Mouse (Mus musculus) forebrain, embryonic 10.5 days (tissue): ENCODE data around the gene Ms4a15. TPM values are rescaled to one million over a fixed set of nuclear protein-coding genes. Genes with fewer than 3 reads are reported as not detected.
A peak's percentile ranks its signal among the peaks of the same experiment; 100 is the strongest.

ENCODE experiments used
- DNase-seq: peaks from one replicate; pipeline ENCODE4 v3.0.0-alpha.2; 2017; ENCODE audit warnings: low spot score; ENCODE audit errors: extremely low spot score
- H3K27ac ChIP-seq: fragments of 300-500 bp; sonication (generic); 2 replicates; pipeline ENCODE4 v1.5.1; 2016; ENCODE audit warnings: mild to moderate bottlenecking
- H3K27me3 ChIP-seq: fragments of 300-500 bp; sonication (generic); 2 replicates; pipeline ENCODE4 v1.6.1; 2016; ENCODE audit warnings: mild to moderate bottlenecking; ENCODE audit not compliant: poor library complexity, severe bottlenecking
- H3K36me3 ChIP-seq: fragments of 300-500 bp; sonication (generic); replicated peaks from 2 replicates; pipeline ENCODE4 v1.6.1; 2016; ENCODE audit warnings: mild to moderate bottlenecking, moderate library complexity
- H3K4me1 ChIP-seq: fragments of 300-500 bp; sonication (generic); 2 replicates; pipeline ENCODE4 v1.6.1; 2016
- H3K4me3 ChIP-seq: fragments of 300-500 bp; sonication (generic); 2 replicates; pipeline ENCODE4 v1.5.1; 2016; ENCODE audit warnings: mild to moderate bottlenecking, moderate library complexity
- H3K9me3 ChIP-seq: fragments of 300-500 bp; sonication (generic); 2 replicates; pipeline ENCODE4 v1.6.1; 2016; ENCODE audit warnings: mild to moderate bottlenecking, moderate library complexity
- WGBS: fragments of 180-500 bp; shearing (Covaris S2); methylation state at CpG from one replicate; pipeline ENCODE4 v1.1.7; 2016; 5-methylcytosine and 5-hydroxymethylcytosine counted together
- polyA plus RNA-seq: library from polyadenylated mRNA; unstranded; fragments of >200 nt; fragmentation: Nextera tagmentation; extraction: Ambion mirVana; gene quantifications from 2 replicates; pipeline ENCODE4 v1.2.1, GENCODE M21; 2016

Gene Ms4a15
- polyA plus RNA-seq, 1 experiment from 2014 or later: not detected

GRCm38 (mm10) chr19:10952021-10952939 is 40.8 kb downstream of the Ms4a15 start:
- Histone ChIP-seq H3K36me3 (no peaks in the 10 kb centered on the region), H3K4me1 (peaks cover 34% of the 10 kb centered on the region), H3K4me3 (no peak overlapping the region), H3K9me3 (no peaks in the 10 kb centered on the region), H3K27ac (peak overlapping the region; percentile 41; the same call in 1 of the 2 replicates), H3K27me3 (no peaks in the 10 kb centered on the region)
- WGBS: 76% methylated on average over 11 of the region's 11 CpGs
- peak; percentile 17 for DNase-seq

- Histone ChIP-seq H3K4me1 (peaks cover 46% of the 10 kb centered on the region), H3K9me3 (no peaks in the 10 kb centered on the region), H3K27me3 (no peaks in the 10 kb centered on the region), H3K36me3 (peaks cover 25% of the 10 kb centered on the region), H3K27ac (peak overlapping the region; percentile 82), H3K4me3 (peak overlapping the region; percentile 76)
- no peak for DNase-seq
- WGBS: 42% methylated on average over 9 of the region's 9 CpGs
Observed at GRCm38 (mm10) chr19:10949558-10949957, 43.5 kb downstream of the Ms4a15 start.

GRCm38 (mm10) chr19:10949112-10949511 is 43.9 kb downstream of the Ms4a15 start, which contains the start of gene Ccdc86:
Gene Ccdc86 (minus strand): TSS chr19:10949266.
- WGBS: under 1% methylated on average over 30 of the region's 30 CpGs
- peaks cover 46% of the 10 kb centered on the region for H3K4me1 ChIP-seq
- peak within 1 kb of the TSS; percentile 82 for H3K27ac ChIP-seq
- peak within 1 kb of the TSS; percentile 76 for H3K4me3 ChIP-seq
- peak; percentile 99 for DNase-seq
- H3K9me3 ChIP-seq: no peaks in the 10 kb centered on the region
- H3K27me3 ChIP-seq: no peaks in the 10 kb centered on the region
- peaks cover 30% of the 10 kb centered on the region for H3K36me3 ChIP-seq

- H3K36me3 ChIP-seq: peaks cover 37% of the 10 kb centered on the region
- H3K4me1 ChIP-seq: peaks cover 46% of the 10 kb centered on the region
- H3K4me3 ChIP-seq: peak overlapping the region; percentile 76
- no peaks in the 10 kb centered on the region for H3K27me3 ChIP-seq
- DNase-seq: no peak
- under 1% methylated on average over 20 of the region's 20 CpGs for WGBS
- H3K9me3 ChIP-seq: no peaks in the 10 kb centered on the region
- H3K27ac ChIP-seq: peak overlapping the region; percentile 82
Observed at GRCm38 (mm10) chr19:10948416-10948815, 44.6 kb downstream of the Ms4a15 start.

- Histone ChIP-seq H3K36me3 (peaks cover 49% of the 10 kb centered on the region), H3K27me3 (no peaks in the 10 kb centered on the region), H3K4me3 (peak overlapping the region; percentile 76), H3K4me1 (peaks cover 42% of the 10 kb centered on the region), H3K9me3 (no peaks in the 10 kb centered on the region), H3K27ac (no peak overlapping the region)
- WGBS: 90% methylated on average over 5 of the region's 5 CpGs
- no peak for DNase-seq
Observed at GRCm38 (mm10) chr19:10947219-10947618, 45.8 kb downstream of the Ms4a15 start.

GRCm38 (mm10) chr19:10946506-10946905 is 46.5 kb downstream of the Ms4a15 start:
- Histone ChIP-seq H3K27me3 (peaks cover 4% of the 10 kb centered on the region; the same call in 1 of the 2 replicates), H3K9me3 (no peaks in the 10 kb centered on the region), H3K4me3 (peak overlapping the region; percentile 76), H3K27ac (no peak overlapping the region), H3K4me1 (peaks cover 35% of the 10 kb centered on the region), H3K36me3 (peaks cover 56% of the 10 kb centered on the region)
- DNase-seq: no peak
- WGBS: 91% methylated on average over 3 of the region's 3 CpGs

GRCm38 (mm10) chr19:10943955-10944354 is 49.1 kb downstream of the Ms4a15 start:
- H3K4me3 ChIP-seq: no peak overlapping the region
- DNase-seq: no peak
- H3K27me3 ChIP-seq: peaks cover 11% of the 10 kb centered on the region
- H3K27ac ChIP-seq: no peak overlapping the region
- H3K9me3 ChIP-seq: no peaks in the 10 kb centered on the region
- H3K4me1 ChIP-seq: peaks cover 42% of the 10 kb centered on the region
- 85% methylated on average over 3 of the region's 3 CpGs for WGBS
- peaks cover 59% of the 10 kb centered on the region for H3K36me3 ChIP-seq

GRCm38 (mm10) chr19:10940801-10941457 is 52.1 kb downstream of the Ms4a15 start:
- Histone ChIP-seq H3K27me3 (peaks cover 26% of the 10 kb centered on the region), H3K4me1 (peaks cover 18% of the 10 kb centered on the region), H3K36me3 (peaks cover 47% of the 10 kb centered on the region), H3K9me3 (no peaks in the 10 kb centered on the region; the same call in 1 of the 2 replicates), H3K27ac (peak overlapping the region; percentile 92), H3K4me3 (peak overlapping the region; percentile 57)
- peak; percentile 71 for DNase-seq
- 2% methylated on average over 40 of the region's 40 CpGs for WGBS

- H3K4me1 ChIP-seq: peaks cover 21% of the 10 kb centered on the region
- WGBS: 17% methylated on average over 37 of the region's 37 CpGs
- H3K36me3 ChIP-seq: peaks cover 40% of the 10 kb centered on the region
- peak overlapping the region; percentile 92 for H3K27ac ChIP-seq
- H3K9me3 ChIP-seq: no peaks in the 10 kb centered on the region; the same call in 1 of the 2 replicates
- peaks cover 26% of the 10 kb centered on the region for H3K27me3 ChIP-seq
- peak; percentile 87 for DNase-seq
- peak overlapping the region; percentile 57 for H3K4me3 ChIP-seq
Observed at GRCm38 (mm10) chr19:10940097-10940800, 52.8 kb downstream of the Ms4a15 start.

- no peak for DNase-seq
- H3K36me3 ChIP-seq: peaks cover 26% of the 10 kb centered on the region
- H3K27me3 ChIP-seq: peaks cover 26% of the 10 kb centered on the region
- H3K4me3 ChIP-seq: no peak overlapping the region
- no peak overlapping the region for H3K27ac ChIP-seq
- 66% methylated on average over 3 of the region's 3 CpGs for WGBS
- peaks cover 30% of the 10 kb centered on the region for H3K4me1 ChIP-seq
- H3K9me3 ChIP-seq: no peaks in the 10 kb centered on the region; the same call in 1 of the 2 replicates
Observed at GRCm38 (mm10) chr19:10938771-10939170, 54.3 kb downstream of the Ms4a15 start.

GRCm38 (mm10) chr19:10937110-10937563 is 55.9 kb downstream of the Ms4a15 start, which contains the start of gene Ptgdr2:
Gene Ptgdr2 (plus strand): TSS chr19:10937160.
- Histone ChIP-seq H3K27ac (no peak within 1 kb of the TSS), H3K9me3 (no peaks in the 10 kb centered on the region; the same call in 1 of the 2 replicates), H3K36me3 (peaks cover 9% of the 10 kb centered on the region), H3K27me3 (peaks cover 26% of the 10 kb centered on the region), H3K4me3 (no peak within 1 kb of the TSS), H3K4me1 (peaks cover 30% of the 10 kb centered on the region)
- no peak for DNase-seq
- 60% methylated on average over 5 of the region's 5 CpGs for WGBS

- 91% methylated on average over 5 of the region's 5 CpGs for WGBS
- DNase-seq: no peak
Observed at GRCm38 (mm10) chr19:10936077-10936476, 57.0 kb downstream of the Ms4a15 start.

More at GRCm38 (mm10) chr19:10936077-10936476, 57.0 kb downstream of the Ms4a15 start:
- Histone ChIP-seq H3K4me3 (no peak overlapping the region), H3K4me1 (peaks cover 25% of the 10 kb centered on the region), H3K27ac (no peak overlapping the region), H3K27me3 (peaks cover 22% of the 10 kb centered on the region; the same call in 1 of the 2 replicates), H3K9me3 (no peaks in the 10 kb centered on the region; the same call in 1 of the 2 replicates), H3K36me3 (no peaks in the 10 kb centered on the region)
